ENCODE assay signal across 8 mouse cellular contexts in the genomic region with DNA sequence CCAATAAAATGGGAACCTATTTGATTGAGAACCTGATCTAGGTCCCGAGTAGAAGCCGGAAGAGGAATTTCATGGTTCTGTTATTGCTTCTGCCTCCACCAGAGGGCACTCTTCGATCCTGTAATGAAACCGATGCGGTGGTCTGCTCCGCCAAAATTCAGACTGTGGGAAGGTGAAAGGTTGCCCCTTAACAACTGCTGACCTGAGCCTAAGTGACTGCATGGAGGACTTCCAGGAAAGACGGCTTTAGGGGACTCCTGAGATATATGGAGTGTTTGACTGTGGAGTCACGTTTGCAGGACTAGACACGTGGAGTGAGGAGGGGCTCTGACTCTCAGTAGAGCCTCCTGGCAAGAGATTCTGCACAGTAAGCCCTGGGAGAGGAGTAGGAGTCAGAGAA.
A peak's percentile ranks its signal among the peaks of the same experiment; 100 is the strongest.
DNase-seq lines count a peak whose midpoint lies in the region; ATAC-seq and TF ChIP-seq lines count a peak whose summit lies in the region.

No protein-coding gene starts in this region.

- no peaks in the 10 kb centered on the region for H3K4me1 ChIP-seq in intestine, postnatal 0 days (replicated peaks; ENCODE audit: control insufficient read depth, insufficient read depth, low read length)
- no peaks in the 10 kb centered on the region for H3K4me1 ChIP-seq in liver, embryonic 13.5 days (replicated peaks)
- peaks cover 8% of the 10 kb centered on the region for H3K4me1 ChIP-seq in neural tube, embryonic 14.5 days (ENCODE audit: control insufficient read depth, insufficient read depth, low read length)

- no peaks in the 10 kb centered on the region for H3K36me3 ChIP-seq in intestine, postnatal 0 days (ENCODE audit: control insufficient read depth, insufficient read depth)
- H3K36me3 ChIP-seq in liver, embryonic 13.5 days = no peaks in the 10 kb centered on the region
- H3K36me3 ChIP-seq in neural tube, embryonic 14.5 days (ENCODE audit: control insufficient read depth, insufficient read depth, low read length) = no peaks in the 10 kb centered on the region

- no peak overlapping the region for H3K9ac ChIP-seq in intestine, postnatal 0 days (ENCODE audit: low read depth, low read length)
- H3K9ac ChIP-seq in liver, embryonic 13.5 days = no peak overlapping the region
- H3K9ac ChIP-seq in neural tube, embryonic 14.5 days (replicated peaks; ENCODE audit: low read depth, low read length) = no peak overlapping the region

- H3K27me3 ChIP-seq in intestine, postnatal 0 days (replicated peaks; ENCODE audit: control insufficient read depth, insufficient read depth, low read length) = no peaks in the 10 kb centered on the region
- no peaks in the 10 kb centered on the region for H3K27me3 ChIP-seq in liver, embryonic 13.5 days
- no peaks in the 10 kb centered on the region for H3K27me3 ChIP-seq in neural tube, embryonic 14.5 days (ENCODE audit: control insufficient read depth, insufficient read depth, low read length)

- DNase-seq in A20 (ENCODE audit: low read depth, low spot score) = peak; percentile 74
- DNase-seq in MN1 (ENCODE audit: low spot score) = peak; percentile 11
- peak; percentile 77 for DNase-seq in cerebellum, postnatal 14 days
- DNase-seq in gastrocnemius, postnatal 10 days = peak; percentile 38
- DNase-seq in liver, embryonic 13.5 days = no peak
- DNase-seq in yolk sac, embryonic 10.5 days (ENCODE audit: low spot score) = peak; percentile 26

- WGBS in intestine, postnatal 0 days = 5% methylated on average over 9 of the region's 9 CpGs
- 13% methylated on average over 9 of the region's 9 CpGs for WGBS in liver, embryonic 13.5 days (ENCODE audit: insufficient replicate concordance)
- 7% methylated on average over 9 of the region's 9 CpGs for WGBS in neural tube, embryonic 14.5 days

- no peak for ATAC-seq in intestine, postnatal 0 days
- no peak for ATAC-seq in liver, embryonic 13.5 days (ENCODE audit: low read depth)
- peak; percentile 60; the same call in 1 of the 2 replicates for ATAC-seq in neural tube, embryonic 14.5 days (ENCODE audit: low read depth)

- H3K9me3 ChIP-seq in intestine, postnatal 0 days (ENCODE audit: control insufficient read depth) = no peaks in the 10 kb centered on the region
- H3K9me3 ChIP-seq in liver, embryonic 13.5 days (replicated peaks) = no peaks in the 10 kb centered on the region
- H3K9me3 ChIP-seq in neural tube, embryonic 14.5 days (ENCODE audit: control insufficient read depth, low read length) = no peaks in the 10 kb centered on the region

- peak overlapping the region; percentile 53 for H3K4me2 ChIP-seq in intestine, postnatal 0 days (replicated peaks; ENCODE audit: low read depth)
- H3K4me2 ChIP-seq in liver, embryonic 13.5 days = 0 out of 2 replicates have a peak overlapping the region, but pooled peaks have one; percentile 17
- peak overlapping the region; percentile 9; the same call in 1 of the 2 replicates for H3K4me2 ChIP-seq in neural tube, embryonic 14.5 days (ENCODE audit: low read depth, low read length)

- H3K27ac ChIP-seq in intestine, postnatal 0 days (ENCODE audit: low read depth, low read length) = no peak overlapping the region
- H3K27ac ChIP-seq in liver, embryonic 13.5 days = no peak overlapping the region
- no peak overlapping the region for H3K27ac ChIP-seq in neural tube, embryonic 14.5 days (ENCODE audit: low read depth, low read length)

- peak; percentile 78 for TF ChIP-seq CTCF in intestine, postnatal 0 days (IDR thresholded peaks at IDR 0.05; ENCODE audit: low read depth)

- H3K4me3 ChIP-seq in intestine, postnatal 0 days (ENCODE audit: low read depth, low read length) = no peak overlapping the region
- H3K4me3 ChIP-seq in liver, embryonic 13.5 days (replicated peaks) = no peak overlapping the region
- H3K4me3 ChIP-seq in neural tube, embryonic 14.5 days (ENCODE audit: low read depth, low read length) = no peak overlapping the region
